Mouse (Mus musculus) brain, embryonic 14.5 days (tissue): ENCODE measurements around the gene Brinp2. TPM values are rescaled to one million over a fixed set of nuclear protein-coding genes. Genes with fewer than 3 reads are reported as not detected.

Experiments used
- DNase-seq: peaks from one replicate; pipeline ENCODE4 v3.0.0-alpha.2; 2011; ENCODE audit warnings: low read depth
- CTCF ChIP-seq: fragments of 200-500 bp; IDR thresholded peaks from 2 replicates; pipeline ENCODE4 v1.5.1; 2012; ENCODE audit warnings: inconsistent platforms, mild to moderate bottlenecking, moderate library complexity, borderline replicate concordance; ENCODE audit not compliant: insufficient read depth, insufficient read length; ENCODE audit errors: extremely low read depth
- POLR2A ChIP-seq: fragments of 200-500 bp; IDR thresholded peaks from 2 replicates; pipeline ENCODE4 v1.6.1; 2012; ENCODE audit warnings: mild to moderate bottlenecking, inconsistent platforms, borderline replicate concordance; ENCODE audit not compliant: poor library complexity, insufficient read depth, insufficient read length, severe bottlenecking; ENCODE audit errors: extremely low read depth
- polyA plus RNA-seq: library from polyadenylated mRNA; depleted of rRNA; stranded (reverse); fragments of >200 nt; gene quantifications from 2 replicates; pipeline ENCODE4 v1.2.3, GENCODE M21; 2012

Brinp2 gene
- polyA plus RNA-seq, 1 experiment = 29.5 TPM

DNA sequence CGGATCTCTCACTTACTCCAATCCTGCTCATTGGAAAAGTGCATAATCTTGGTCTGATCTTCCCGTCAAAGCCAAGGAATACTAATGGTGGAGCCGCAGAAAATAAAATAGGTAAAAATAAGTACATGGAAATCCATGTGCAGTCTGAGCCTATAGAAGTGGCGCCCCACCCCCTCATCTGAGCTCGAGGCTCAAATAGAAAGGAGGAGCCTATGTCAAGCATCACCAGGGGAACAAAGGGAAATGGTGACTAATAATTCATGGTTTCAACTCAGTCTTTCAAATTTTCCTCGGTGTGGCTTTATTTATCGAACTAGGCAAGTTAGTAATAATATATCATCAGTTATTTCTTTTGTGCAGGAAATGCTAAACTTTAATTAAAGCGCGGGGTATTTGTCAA lies 84.1 kb downstream of the Brinp2 start:
- no peak for TF ChIP-seq CTCF
- no peak for TF ChIP-seq POLR2A
- DNase-seq = peak; percentile 54

DNA sequence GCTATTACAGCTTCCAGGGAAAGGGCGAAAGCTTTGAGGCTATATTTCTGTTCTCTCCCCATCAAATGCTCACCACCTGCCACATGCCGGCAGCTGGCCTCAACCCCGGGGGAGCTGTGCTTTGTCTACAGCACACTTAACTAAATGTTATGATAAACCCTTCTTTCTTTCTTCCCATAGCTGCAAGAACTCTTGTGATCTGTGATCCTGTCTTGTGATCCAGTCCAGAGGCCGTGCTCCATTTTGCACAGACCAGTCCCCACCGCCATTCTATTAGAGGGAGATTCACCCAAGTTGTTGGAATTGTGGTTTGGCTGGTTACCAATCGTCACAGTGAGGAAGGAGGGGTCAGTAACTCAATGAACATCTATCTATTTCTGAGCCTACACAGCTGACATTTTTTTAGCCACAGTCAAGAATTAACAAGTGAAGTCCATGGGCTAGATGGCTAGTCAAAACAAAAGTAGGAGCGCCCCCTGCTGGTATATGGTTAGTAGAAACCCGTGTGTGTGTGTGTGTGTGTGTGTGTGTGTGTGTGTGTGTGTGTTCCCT lies 89.0 kb downstream of the Brinp2 start:
- TF ChIP-seq CTCF = peak; percentile 52; the same call in 1 of the 2 replicates
- no peak for TF ChIP-seq POLR2A
- peak; percentile 87 for DNase-seq

DNA sequence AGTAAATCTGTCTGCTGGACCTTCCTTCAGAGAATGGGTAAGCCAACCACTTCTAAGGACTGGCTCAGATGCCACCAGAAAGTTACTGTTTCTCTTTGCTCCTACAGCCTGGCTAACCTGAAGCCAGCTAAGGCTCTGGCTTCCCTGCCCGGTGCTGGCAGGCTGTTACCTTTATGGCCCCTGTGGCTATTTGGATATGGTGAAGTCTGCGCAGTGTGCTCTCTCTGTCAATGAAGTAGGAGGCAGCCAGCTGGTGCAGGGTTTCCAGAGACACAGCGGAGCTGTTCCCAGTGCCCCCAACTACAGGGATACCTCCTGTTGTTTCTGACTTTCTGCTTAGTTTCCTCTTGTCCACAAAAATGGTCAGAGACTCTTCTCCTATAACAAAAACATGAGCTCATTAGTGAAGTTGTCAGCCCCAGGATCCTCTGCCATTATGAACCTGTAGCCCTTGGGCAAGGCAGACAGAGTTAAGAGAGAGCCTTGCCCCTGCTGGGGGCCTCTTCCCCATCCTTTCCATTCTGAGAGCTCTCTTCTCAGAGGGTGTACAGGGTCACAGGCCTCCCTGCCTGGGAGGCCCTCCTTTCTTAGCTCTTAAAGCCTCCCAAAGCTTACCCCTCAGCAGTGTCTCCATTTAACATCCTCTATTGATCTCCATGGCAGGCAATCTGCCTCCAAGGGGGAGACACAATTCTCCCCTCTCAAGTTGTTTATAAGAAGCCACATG lies 89.7 kb downstream of the Brinp2 start:
- no peak for DNase-seq
- TF ChIP-seq POLR2A = no peak
- TF ChIP-seq CTCF = no peak

DNA sequence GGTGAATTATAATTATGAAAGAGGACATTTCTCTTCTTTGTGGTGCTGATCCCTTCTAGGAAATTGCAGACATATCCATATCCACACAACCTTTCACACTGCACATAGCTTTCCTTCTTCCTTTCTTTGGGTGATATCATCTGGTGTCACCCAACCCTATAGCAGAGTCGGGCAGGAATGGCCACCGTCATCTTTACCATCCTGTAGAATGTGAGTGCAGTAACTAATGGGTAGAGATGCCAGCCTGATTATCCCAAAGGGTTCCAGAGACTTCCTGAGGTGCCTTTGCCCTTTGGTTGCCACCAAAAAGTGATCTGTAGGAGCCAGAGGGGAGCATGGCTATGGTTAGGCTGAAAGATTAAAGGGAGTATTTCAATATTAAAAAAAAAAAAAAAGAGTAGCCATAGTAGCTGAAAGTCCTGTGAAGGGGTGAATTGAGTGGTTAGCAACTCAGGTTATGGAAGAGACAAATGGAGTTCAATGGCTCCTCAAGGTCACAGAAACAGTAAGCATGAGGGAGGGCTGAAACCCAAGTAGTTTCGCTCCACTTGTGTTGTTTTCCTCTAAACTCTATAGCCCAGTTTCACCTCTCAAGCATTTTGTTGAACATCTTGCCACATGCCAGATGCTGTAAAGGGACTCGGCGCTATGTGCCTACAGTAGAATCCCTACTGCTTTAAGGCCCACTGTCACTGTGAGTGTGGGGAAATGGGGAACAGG lies 96.5 kb downstream of the Brinp2 start:
- DNase-seq = no peak
- TF ChIP-seq POLR2A (no peak), CTCF (no peak)

DNA sequence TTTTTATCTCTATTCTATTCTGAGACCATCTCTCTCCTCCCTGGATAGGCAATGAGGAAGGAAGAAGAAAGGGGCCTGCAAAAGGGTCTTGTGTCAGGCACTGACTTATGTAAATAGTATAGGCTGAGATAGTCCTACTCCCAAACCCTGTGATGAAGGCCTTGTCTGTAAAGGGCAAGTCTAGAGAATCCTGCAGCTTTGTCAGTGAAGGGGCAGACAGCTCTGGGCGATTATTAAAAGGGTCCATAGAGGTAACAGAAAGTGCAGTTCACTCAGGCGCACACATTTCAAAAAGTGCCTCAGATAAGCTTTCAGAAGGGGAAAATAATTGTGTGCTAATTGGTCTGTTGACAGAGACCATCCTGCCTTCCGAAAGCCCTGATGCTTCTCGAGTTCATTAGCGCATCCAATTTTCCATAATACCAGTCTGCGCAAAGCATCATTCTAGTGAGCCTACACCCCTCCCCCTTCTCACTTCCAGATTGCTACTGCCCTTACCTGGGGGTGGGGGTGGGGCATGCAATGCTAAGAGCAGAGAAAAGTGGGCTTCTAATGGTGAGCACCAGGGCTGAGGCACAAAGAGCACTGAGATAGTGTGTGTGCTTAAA lies 97.3 kb downstream of the Brinp2 start:
- TF ChIP-seq CTCF = no peak
- no peak for TF ChIP-seq POLR2A
- DNase-seq = peak; percentile 74

DNA sequence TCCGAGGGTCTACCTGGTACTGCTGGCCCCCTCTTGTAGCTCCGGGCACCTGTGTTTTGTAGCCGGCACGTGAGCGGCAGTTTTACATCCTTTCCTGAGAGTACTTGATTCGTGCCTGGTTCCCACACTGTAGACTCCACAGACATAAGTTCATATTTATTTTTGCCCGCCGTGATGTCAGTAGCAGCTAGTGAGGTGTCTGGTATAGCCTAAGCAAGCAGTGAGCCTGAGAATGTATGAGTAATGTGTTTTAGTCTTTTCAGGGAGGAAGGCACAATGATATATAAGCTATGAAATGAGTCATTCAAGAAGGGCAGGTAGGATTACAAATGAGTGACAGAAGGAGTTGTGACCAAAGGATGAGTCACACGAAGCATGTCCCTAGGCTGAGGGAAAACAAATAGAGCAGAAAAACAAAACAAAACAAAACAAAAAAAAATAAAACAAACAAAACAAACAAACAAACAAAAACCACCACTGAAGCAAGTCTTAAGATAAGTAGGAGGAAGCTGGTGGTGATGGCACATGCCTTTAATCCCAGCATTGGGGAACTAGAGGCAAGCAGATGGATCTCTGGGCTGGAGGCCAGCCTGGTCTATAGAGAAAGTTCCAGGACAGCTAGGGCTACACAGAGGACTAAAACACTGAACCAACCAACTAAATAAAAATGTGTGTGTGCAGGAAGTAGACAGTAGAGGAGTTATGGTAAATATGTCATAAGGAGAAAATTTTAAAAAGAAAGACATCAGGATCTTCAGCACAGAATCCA lies 100.0 kb downstream of the Brinp2 start:
- TF ChIP-seq POLR2A (no peak), CTCF (no peak)
- no peak for DNase-seq

DNA sequence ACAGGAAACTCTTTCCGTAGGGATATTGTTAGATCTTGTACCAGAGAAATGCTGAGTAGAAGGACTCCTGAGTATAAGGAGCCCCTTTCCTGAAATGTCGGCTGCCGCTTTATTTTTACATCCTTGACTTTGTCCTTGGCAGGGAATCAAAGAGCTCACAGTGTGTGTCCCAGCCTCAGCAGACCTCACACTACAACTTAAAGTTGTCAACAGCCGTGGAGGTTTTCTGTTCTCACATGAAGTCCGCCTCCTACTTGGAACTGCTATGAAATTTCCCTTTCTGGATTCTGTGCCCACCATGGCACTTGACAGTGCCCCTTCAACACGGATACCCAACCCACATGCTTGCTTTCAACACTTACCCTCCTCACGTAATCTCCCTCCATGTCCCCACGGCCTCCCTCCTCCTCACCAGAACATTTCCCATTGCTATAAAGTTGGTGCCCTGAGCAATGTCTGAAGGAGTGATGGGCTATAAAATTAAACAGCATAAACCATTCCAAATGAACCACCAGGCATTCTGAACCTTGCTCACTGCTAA lies 103.4 kb downstream of the Brinp2 start:
- no peak for TF ChIP-seq POLR2A
- TF ChIP-seq CTCF = no peak
- DNase-seq = no peak

DNA sequence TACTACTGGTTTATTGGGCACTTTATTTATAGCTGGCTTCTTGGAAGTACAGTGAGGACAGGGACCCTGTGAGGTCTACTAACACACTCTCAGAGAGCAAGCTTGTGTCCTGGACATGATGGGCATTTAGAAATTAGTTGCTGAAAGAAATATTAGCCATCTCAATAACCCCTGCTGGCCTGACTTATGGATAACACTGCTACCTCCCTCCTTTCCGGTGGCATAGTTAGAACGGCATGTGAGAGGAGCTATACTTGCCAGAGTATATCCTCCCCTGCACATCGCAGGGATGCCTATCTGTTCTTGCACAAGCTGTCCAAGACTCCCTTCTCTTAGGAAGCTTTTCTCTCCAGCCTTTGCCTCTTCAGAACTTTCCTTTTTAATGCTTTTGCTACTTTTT lies 107.9 kb downstream of the Brinp2 start:
- TF ChIP-seq POLR2A (no peak), CTCF (no peak)

DNA sequence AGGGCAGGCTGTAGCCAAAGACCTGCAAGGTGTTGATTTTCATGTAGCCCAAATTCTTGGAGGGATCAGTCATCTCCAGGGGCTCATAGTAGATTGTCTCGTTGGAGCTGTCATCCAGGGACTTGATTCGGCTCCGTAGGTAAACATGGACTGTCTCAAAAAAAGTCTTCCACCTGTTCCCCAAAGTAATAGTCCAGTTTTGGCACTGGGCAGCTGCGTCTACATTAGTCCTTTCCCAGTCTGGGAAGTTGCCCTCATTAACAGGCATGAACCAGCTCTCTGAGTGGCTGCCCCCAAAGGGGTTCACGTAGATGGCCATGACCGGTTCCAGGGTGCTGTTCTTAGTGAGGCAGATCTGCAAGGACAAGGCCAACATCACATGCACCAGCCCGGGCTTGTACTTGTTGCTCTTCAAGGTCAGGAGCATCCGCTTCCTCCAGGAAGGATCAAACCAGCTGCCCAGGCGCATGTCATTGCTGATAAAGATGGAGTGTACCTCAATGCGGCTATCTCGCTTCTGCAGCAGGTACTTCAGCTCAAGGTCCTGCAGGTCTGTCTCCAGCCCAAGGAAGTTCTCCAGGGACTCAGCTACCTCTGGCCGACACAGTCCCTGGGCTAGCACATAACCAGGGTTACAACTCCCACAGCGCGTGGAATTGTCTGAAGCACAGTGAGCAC lies 109.5 kb downstream of the Brinp2 start:
- no peak for TF ChIP-seq CTCF
- no peak for TF ChIP-seq POLR2A
- no peak for DNase-seq

More for the DNA sequence above, 107.9 kb downstream of the Brinp2 start:
- DNase-seq = no peak

DNA sequence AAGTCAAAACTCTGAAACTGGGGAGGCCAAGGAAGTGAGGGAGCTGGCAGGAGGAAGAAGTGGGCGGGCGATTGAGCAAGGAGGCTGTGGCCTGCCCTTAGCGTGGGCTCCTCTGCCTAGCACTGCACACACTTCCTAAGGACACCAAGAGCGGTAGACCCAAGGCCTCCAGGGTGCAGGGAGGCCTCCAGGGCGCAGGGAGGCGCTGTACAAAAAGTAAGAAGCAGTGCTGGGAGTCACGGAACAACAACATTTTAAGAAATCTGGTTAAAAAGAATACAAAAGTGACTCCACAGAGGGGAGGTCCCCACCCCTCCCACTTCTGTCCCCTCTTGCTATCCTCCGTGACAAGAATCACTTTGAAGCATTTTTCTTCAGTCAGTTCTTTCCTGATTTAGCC lies 110.6 kb downstream of the Brinp2 start:
- DNase-seq = no peak
- TF ChIP-seq POLR2A (no peak), CTCF (no peak)
